Mouse (Mus musculus) hindbrain, embryonic 12.5 days (tissue): ENCODE data around the gene H3f3a. TPM values are rescaled to one million over a fixed set of nuclear protein-coding genes. Genes with fewer than 3 reads are reported as not detected.
"Not testable (repeated sequence)": the region's sequence is repeated elsewhere in the genome, so short reads cannot be mapped to it uniquely, and the experiment has no call there.

Experiments used
- ATAC-seq: fragments of 200-750 bp; cut with Nextera tagmentation; 2 replicates; pipeline ENCODE4 v1.8.0; 2017; ENCODE audit warnings: moderate TSS enrichment; ENCODE audit not compliant: low FRiP score
- H3K27ac ChIP-seq: fragments of 300-500 bp; sonication (generic); 2 replicates; pipeline ENCODE4 v1.5.1; 2016; ENCODE audit warnings: mild to moderate bottlenecking
- H3K27me3 ChIP-seq: fragments of 300-500 bp; sonication (generic); 2 replicates; pipeline ENCODE4 v1.6.1; 2016; ENCODE audit warnings: mild to moderate bottlenecking
- H3K36me3 ChIP-seq: fragments of 300-500 bp; sonication (generic); 2 replicates; pipeline ENCODE4 v1.6.1; 2016; ENCODE audit warnings: mild to moderate bottlenecking
- H3K4me1 ChIP-seq: fragments of 300-500 bp; sonication (generic); 2 replicates; pipeline ENCODE4 v1.6.1; 2016
- H3K4me2 ChIP-seq: fragments of 300-500 bp; sonication (generic); replicated peaks from 2 replicates; pipeline ENCODE4 v1.6.1; 2016; ENCODE audit warnings: mild to moderate bottlenecking
- H3K4me3 ChIP-seq: fragments of 300-500 bp; sonication (generic); 2 replicates; pipeline ENCODE4 v1.5.1; 2016; ENCODE audit warnings: mild to moderate bottlenecking
- H3K9ac ChIP-seq: fragments of 300-500 bp; sonication (generic); 2 replicates; pipeline ENCODE4 v1.6.1; 2016; ENCODE audit warnings: mild to moderate bottlenecking, moderate library complexity
- H3K9me3 ChIP-seq: fragments of 300-500 bp; sonication (generic); replicated peaks from 2 replicates; pipeline ENCODE4 v1.6.1; 2016; ENCODE audit warnings: mild to moderate bottlenecking
- WGBS: fragments of 180-500 bp; shearing (Covaris S2); methylation state at CpG from one replicate; pipeline ENCODE4 v1.1.7; 2016; 5-methylcytosine and 5-hydroxymethylcytosine counted together
- polyA plus RNA-seq: library from polyadenylated mRNA; unstranded; fragments of >200 nt; fragmentation: Nextera tagmentation; extraction: Ambion mirVana; gene quantifications from 2 replicates; pipeline ENCODE4 v1.2.1, GENCODE M21; 2016

The H3f3a gene
- polyA plus RNA-seq, 1 experiment from 2014 or later = 3,274 TPM

- WGBS = 93% methylated on average over 5 of the region's 5 CpGs
- no peaks in the 10 kb centered on the region for H3K4me1 ChIP-seq
- ATAC-seq = no peak
Observed at GRCm38 (mm10) chr1:180837186-180837585, 23.4 kb upstream of the H3f3a start.

GRCm38 (mm10) chr1:180836467-180836866 is 22.7 kb upstream of the H3f3a start:
- not testable (repeated sequence) for H3K27ac ChIP-seq, H3K9me3 ChIP-seq, H3K4me1 ChIP-seq, H3K4me3 ChIP-seq, H3K27me3 ChIP-seq, ATAC-seq, H3K36me3 ChIP-seq, H3K4me2 ChIP-seq, H3K9ac ChIP-seq
- 97% methylated on average over 5 of the region's 8 CpGs for WGBS

More at GRCm38 (mm10) chr1:180837186-180837585, 23.4 kb upstream of the H3f3a start:
- no peak overlapping the region for H3K27ac ChIP-seq
- no peak overlapping the region for H3K4me3 ChIP-seq
- H3K27me3 ChIP-seq = no peaks in the 10 kb centered on the region
- H3K9ac ChIP-seq = no peak overlapping the region
- no peaks in the 10 kb centered on the region; the same call in 1 of the 2 replicates for H3K9me3 ChIP-seq
- H3K36me3 ChIP-seq = no peaks in the 10 kb centered on the region
- H3K4me2 ChIP-seq = no peak overlapping the region

- 87% methylated on average over 10 of the region's 10 CpGs for WGBS
- no peaks in the 10 kb centered on the region for H3K4me1 ChIP-seq
- ATAC-seq = no peak
Observed at GRCm38 (mm10) chr1:180835273-180836015, 21.7 kb upstream of the H3f3a start.

GRCm38 (mm10) chr1:180830588-180831346 is 17.0 kb upstream of the H3f3a start:
- Histone ChIP-seq H3K4me2 (no peak overlapping the region), H3K36me3 (no peaks in the 10 kb centered on the region), H3K4me3 (no peak overlapping the region), H3K9me3 (no peaks in the 10 kb centered on the region), H3K27me3 (no peaks in the 10 kb centered on the region), H3K9ac (no peak overlapping the region), H3K4me1 (no peaks in the 10 kb centered on the region), H3K27ac (no peak overlapping the region)
- ATAC-seq = no peak
- 61% methylated on average over 14 of the region's 14 CpGs for WGBS

More at GRCm38 (mm10) chr1:180835273-180836015, 21.7 kb upstream of the H3f3a start:
- Histone ChIP-seq H3K4me2 (no peak overlapping the region), H3K9ac (no peak overlapping the region), H3K4me3 (no peak overlapping the region), H3K9me3 (no peaks in the 10 kb centered on the region; the same call in 1 of the 2 replicates), H3K36me3 (no peaks in the 10 kb centered on the region), H3K27ac (no peak overlapping the region), H3K27me3 (no peaks in the 10 kb centered on the region)

- H3K9ac ChIP-seq = no peak overlapping the region
- no peak for ATAC-seq
Observed at GRCm38 (mm10) chr1:180830175-180830574, 16.4 kb upstream of the H3f3a start.

GRCm38 (mm10) chr1:180829775-180830174 is 16.0 kb upstream of the H3f3a start:
- H3K27me3 ChIP-seq = no peaks in the 10 kb centered on the region
- H3K4me3 ChIP-seq = no peak overlapping the region
- no peaks in the 10 kb centered on the region for H3K9me3 ChIP-seq
- WGBS = 88% methylated on average over 11 of the region's 11 CpGs
- no peak overlapping the region for H3K27ac ChIP-seq
- no peak overlapping the region for H3K4me2 ChIP-seq
- no peaks in the 10 kb centered on the region for H3K36me3 ChIP-seq
- ATAC-seq = no peak
- no peak overlapping the region for H3K9ac ChIP-seq
- H3K4me1 ChIP-seq = no peaks in the 10 kb centered on the region

More at GRCm38 (mm10) chr1:180830175-180830574, 16.4 kb upstream of the H3f3a start:
- no peaks in the 10 kb centered on the region for H3K27me3 ChIP-seq
- no peak overlapping the region for H3K27ac ChIP-seq
- no peaks in the 10 kb centered on the region for H3K36me3 ChIP-seq
- WGBS = 87% methylated on average over 11 of the region's 11 CpGs
- H3K4me3 ChIP-seq = no peak overlapping the region
- H3K9me3 ChIP-seq = no peaks in the 10 kb centered on the region
- no peaks in the 10 kb centered on the region for H3K4me1 ChIP-seq
- no peak overlapping the region for H3K4me2 ChIP-seq

- no peak overlapping the region for H3K4me2 ChIP-seq
- no peak for ATAC-seq
- H3K4me1 ChIP-seq = no peaks in the 10 kb centered on the region
- no peaks in the 10 kb centered on the region for H3K36me3 ChIP-seq
- H3K27ac ChIP-seq = no peak overlapping the region
- H3K9ac ChIP-seq = no peak overlapping the region
- H3K9me3 ChIP-seq = no peaks in the 10 kb centered on the region
- no peak overlapping the region for H3K4me3 ChIP-seq
- no peaks in the 10 kb centered on the region for H3K27me3 ChIP-seq
- WGBS = 90% methylated on average over 4 of the region's 4 CpGs
Observed at GRCm38 (mm10) chr1:180826634-180827033, 12.9 kb upstream of the H3f3a start.

- ATAC-seq = no peak
- Histone ChIP-seq H3K36me3 (no peaks in the 10 kb centered on the region), H3K4me3 (no peak overlapping the region), H3K4me1 (no peaks in the 10 kb centered on the region), H3K9me3 (no peaks in the 10 kb centered on the region), H3K27ac (no peak overlapping the region), H3K27me3 (no peaks in the 10 kb centered on the region), H3K9ac (no peak overlapping the region), H3K4me2 (no peak overlapping the region)
- WGBS = 84% methylated on average over 3 of the region's 3 CpGs
Observed at GRCm38 (mm10) chr1:180824721-180825120, 11.0 kb upstream of the H3f3a start.

GRCm38 (mm10) chr1:180823716-180824115 is 10.0 kb upstream of the H3f3a start:
- Histone ChIP-seq H3K9ac (no peak overlapping the region), H3K36me3 (no peaks in the 10 kb centered on the region), H3K9me3 (no peaks in the 10 kb centered on the region), H3K27me3 (no peaks in the 10 kb centered on the region), H3K4me3 (no peak overlapping the region), H3K4me2 (no peak overlapping the region), H3K27ac (no peak overlapping the region), H3K4me1 (no peaks in the 10 kb centered on the region)
- ATAC-seq = no peak
- WGBS = 78% methylated on average over 3 of the region's 3 CpGs

- Histone ChIP-seq H3K4me1 (no peaks in the 10 kb centered on the region), H3K4me2 (no peak overlapping the region), H3K9me3 (no peaks in the 10 kb centered on the region), H3K36me3 (no peaks in the 10 kb centered on the region), H3K27me3 (no peaks in the 10 kb centered on the region), H3K9ac (no peak overlapping the region), H3K27ac (no peak overlapping the region), H3K4me3 (no peak overlapping the region)
- ATAC-seq = no peak
- WGBS = 93% methylated on average over 5 of the region's 5 CpGs
Observed at GRCm38 (mm10) chr1:180822276-180822675, 8.5 kb upstream of the H3f3a start.

GRCm38 (mm10) chr1:180821101-180821500 is 7.4 kb upstream of the H3f3a start:
- Histone ChIP-seq H3K4me3 (no peak overlapping the region), H3K27ac (no peak overlapping the region), H3K27me3 (no peaks in the 10 kb centered on the region), H3K9ac (no peak overlapping the region), H3K36me3 (no peaks in the 10 kb centered on the region), H3K9me3 (no peaks in the 10 kb centered on the region), H3K4me2 (no peak overlapping the region), H3K4me1 (no peaks in the 10 kb centered on the region)
- 90% methylated on average over 6 of the region's 6 CpGs for WGBS
- ATAC-seq = no peak

- H3K9me3 ChIP-seq = no peaks in the 10 kb centered on the region
- no peak overlapping the region for H3K27ac ChIP-seq
- ATAC-seq = no peak
- H3K4me3 ChIP-seq = no peak overlapping the region
- no peaks in the 10 kb centered on the region for H3K36me3 ChIP-seq
- no peak overlapping the region for H3K4me2 ChIP-seq
- no peak overlapping the region for H3K9ac ChIP-seq
- 80% methylated on average over 2 of the region's 2 CpGs for WGBS
- peaks cover 17% of the 10 kb centered on the region for H3K4me1 ChIP-seq
- no peaks in the 10 kb centered on the region for H3K27me3 ChIP-seq
Observed at GRCm38 (mm10) chr1:180818000-180818399, 4.3 kb upstream of the H3f3a start.
